ENCODE assay signal across 9 mouse cellular contexts in genomic region chr1:180571018-180571589, GRCm38 (mm10). TPM values are rescaled to one million over a fixed set of nuclear protein-coding genes. Genes with fewer than 3 reads are reported as not detected.
DNase-seq lines count a peak whose midpoint lies in the region; ATAC-seq and TF ChIP-seq lines count a peak whose summit lies in the region.
"Had no signal": no experiment of that assay in that cellular context is flagged by ENCODE, and none has a peak within 500 bp of the region (broad histone marks: within the 10 kb centered on the region; RNA-seq: fewer than 3 reads in every experiment).

No protein-coding gene starts in this region.

- H3K36me3 ChIP-seq in neural tube, embryonic 11.5 days (ENCODE audit: control insufficient read depth, insufficient read depth, low read length), result peaks cover 8% of the 10 kb centered on the region
- H3K36me3 ChIP-seq in forebrain, embryonic 12.5 days (replicated peaks), result peaks cover 47% of the 10 kb centered on the region
- peaks cover 23% of the 10 kb centered on the region for H3K36me3 ChIP-seq in limb, embryonic 14.5 days (ENCODE audit: control insufficient read depth, insufficient read depth, low read length)

- H3K4me2 ChIP-seq in neural tube, embryonic 11.5 days (ENCODE audit: low read depth), result peak overlapping the region; percentile 2; the same call in 1 of the 2 replicates
- H3K4me2 ChIP-seq in forebrain, embryonic 12.5 days, result peak overlapping the region; percentile 97
- peak overlapping the region; percentile 70; the same call in 1 of the 2 replicates for H3K4me2 ChIP-seq in limb, embryonic 14.5 days (replicated peaks; ENCODE audit: low read depth, low read length, severe bottlenecking)

- H3K27ac ChIP-seq in neural tube, embryonic 11.5 days (ENCODE audit: low read depth, low read length), result no peak overlapping the region
- no peak overlapping the region for H3K27ac ChIP-seq in forebrain, embryonic 12.5 days
- no peak overlapping the region for H3K27ac ChIP-seq in limb, embryonic 14.5 days (replicated peaks; ENCODE audit: low read depth, low read length)

- no peak for DNase-seq in neural tube, embryonic 11.5 days (ENCODE audit: low spot score)
- no peak for DNase-seq in neural tube, embryonic 10.5 days (ENCODE audit: extremely low spot score, low spot score)
- DNase-seq in limb, embryonic 14.5 days (ENCODE audit: low spot score), result no peak
- no peak for DNase-seq in right cerebral cortex, postnatal 25 days
- DNase-seq in testis, postnatal 10 days (ENCODE audit: low spot score), result no peak
- no peak for DNase-seq in B cell, adult 2 months
- DNase-seq: layer of hippocampus, postnatal 36 days; thymus, postnatal 4 days had no signal

- no peak overlapping the region for H3K4me3 ChIP-seq in neural tube, embryonic 11.5 days (ENCODE audit: low read depth, low read length)
- peak overlapping the region; percentile 92; the same call in 1 of the 2 replicates for H3K4me3 ChIP-seq in forebrain, embryonic 12.5 days (replicated peaks)
- H3K4me3 ChIP-seq in limb, embryonic 14.5 days (replicated peaks; ENCODE audit: low read length), result no peak overlapping the region

- H3K4me1 ChIP-seq in neural tube, embryonic 11.5 days (ENCODE audit: control insufficient read depth, insufficient read depth, low read length), result peaks cover 8% of the 10 kb centered on the region
- peaks cover 28% of the 10 kb centered on the region for H3K4me1 ChIP-seq in forebrain, embryonic 12.5 days
- peaks cover 15% of the 10 kb centered on the region for H3K4me1 ChIP-seq in limb, embryonic 14.5 days (ENCODE audit: control insufficient read depth, insufficient read depth, low read length)

- 67% methylated on average over 8 of the region's 8 CpGs for WGBS in neural tube, embryonic 11.5 days
- 73% methylated on average over 8 of the region's 8 CpGs for WGBS in forebrain, embryonic 12.5 days
- 69% methylated on average over 8 of the region's 8 CpGs for WGBS in limb, embryonic 14.5 days

- no peak for ATAC-seq in neural tube, embryonic 11.5 days (ENCODE audit: insufficient read depth, low FRiP score, low TSS enrichment)
- no peak for ATAC-seq in forebrain, embryonic 12.5 days (ENCODE audit: low FRiP score)
- ATAC-seq in limb, embryonic 14.5 days (ENCODE audit: low FRiP score, low read depth), result no peak

- TF ChIP-seq POLR2A in limb, embryonic 14.5 days (IDR thresholded peaks at IDR 0.05; ENCODE audit: borderline replicate concordance, extremely low read depth, insufficient read depth, insufficient read length), result no peak

- no peak overlapping the region for H3K9ac ChIP-seq in neural tube, embryonic 11.5 days (ENCODE audit: low read length)
- H3K9ac ChIP-seq in forebrain, embryonic 12.5 days, result 0 out of 2 replicates have a peak overlapping the region, but pooled peaks have one; percentile 95
- no peak overlapping the region for H3K9ac ChIP-seq in limb, embryonic 14.5 days (ENCODE audit: low read depth, low read length, severe bottlenecking)

- H3K9me3 ChIP-seq in neural tube, embryonic 11.5 days (ENCODE audit: control insufficient read depth, low read length), result no peaks in the 10 kb centered on the region
- 0 out of 2 replicates have a peak, but pooled peaks cover 5% of the 10 kb centered on the region for H3K9me3 ChIP-seq in forebrain, embryonic 12.5 days
- no peaks in the 10 kb centered on the region for H3K9me3 ChIP-seq in limb, embryonic 14.5 days (ENCODE audit: control insufficient read depth, low read length)

- no peaks in the 10 kb centered on the region for H3K27me3 ChIP-seq in neural tube, embryonic 11.5 days (ENCODE audit: control insufficient read depth, insufficient read depth, low read length)
- H3K27me3 ChIP-seq in forebrain, embryonic 12.5 days, result no peaks in the 10 kb centered on the region
- no peaks in the 10 kb centered on the region for H3K27me3 ChIP-seq in limb, embryonic 14.5 days (ENCODE audit: control insufficient read depth, insufficient read depth, low read length)

RNA-seq across cellular contexts. Expression of gene Parp1, which starts 2.4 kb away (rescaled TPM):
- 208 and 223 TPM in 2 replicates for polyA plus RNA-seq in neural tube, embryonic 11.5 days (2014; fragmentation: Nextera tagmentation; extraction: Ambion mirVana)
- 241 and 255 TPM in 2 replicates for polyA plus RNA-seq in forebrain, embryonic 12.5 days (2016; fragmentation: Nextera tagmentation; extraction: Ambion mirVana)
- polyA plus RNA-seq in limb, embryonic 14.5 days (2012; rRNA removed), result 89.0 and 107 TPM in 2 replicates
- polyA plus RNA-seq in limb, embryonic 14.5 days (2014; fragmentation: Nextera tagmentation; extraction: Ambion mirVana), result 108 and 113 TPM in 2 replicates

Comparison
In these comparisons a context has a peak if more than half of its experiments do, and no peak if none do; other contexts are left out.
1. H3K4me2 ChIP-seq: peak in every context shown above with its lines; median percentile 97 in forebrain, embryonic 12.5 days; 70 in limb, embryonic 14.5 days; 2 in neural tube, embryonic 11.5 days.